Mouse (Mus musculus) layer of hippocampus, postnatal 36 days (tissue): ENCODE data around the gene Gm37240. TPM values are rescaled to one million over a fixed set of nuclear protein-coding genes. Genes with fewer than 3 reads are reported as not detected.
A peak's percentile ranks its signal among the peaks of the same experiment; 100 is the strongest.

Experiments used
- DNase-seq, 2 experiments: peaks; one replicate each; pipeline ENCODE4 v3.0.0; 2022
- total RNA-seq, 2 experiments: library from RNA; stranded (reverse); gene quantifications; 2 replicates each; pipeline ENCODE4 v1.2.3; 2021

The Gm37240 gene
- total RNA-seq, 2 experiments from 2014 or later = not detected

DNA sequence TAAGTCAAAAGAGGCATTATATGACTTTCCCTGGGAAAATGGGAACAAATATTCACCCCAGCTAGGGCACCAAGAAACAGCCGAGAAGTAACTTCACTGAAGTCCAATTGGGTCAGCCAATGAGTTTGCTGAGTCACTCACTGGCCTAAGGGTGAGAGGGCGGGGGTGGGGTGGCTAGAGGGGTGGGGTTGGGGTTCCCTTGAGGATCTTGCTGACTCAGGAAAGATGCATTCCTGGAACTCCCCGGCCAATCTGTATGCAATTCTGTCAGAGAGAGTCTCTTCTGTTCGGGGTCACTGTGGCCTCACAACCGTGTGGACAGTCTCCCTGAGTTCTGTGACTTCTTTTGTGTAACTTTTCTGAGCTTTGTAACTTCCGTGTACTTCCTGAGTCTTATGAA, 635.7 kb downstream of the Gm37240 start:
- no peak for DNase-seq

DNA sequence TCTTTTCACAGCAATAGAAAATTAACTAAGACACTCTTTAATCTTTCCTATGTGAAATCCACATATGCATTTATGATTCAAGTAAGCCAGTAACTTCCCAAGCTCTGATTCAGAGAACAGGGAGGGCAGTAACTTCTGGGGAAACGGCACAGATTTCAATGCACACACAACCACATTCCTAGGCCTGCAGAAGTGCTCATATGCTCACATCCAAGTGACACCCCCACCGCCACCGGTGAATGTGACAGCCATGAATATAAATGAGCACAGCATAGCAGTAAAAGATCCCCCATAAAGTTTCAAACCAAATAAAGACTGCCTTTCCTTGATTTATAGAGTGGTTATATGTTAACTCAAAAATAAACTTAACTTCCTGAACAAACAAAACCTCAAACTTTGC, 641.2 kb downstream of the Gm37240 start:
- DNase-seq = no peak

DNA sequence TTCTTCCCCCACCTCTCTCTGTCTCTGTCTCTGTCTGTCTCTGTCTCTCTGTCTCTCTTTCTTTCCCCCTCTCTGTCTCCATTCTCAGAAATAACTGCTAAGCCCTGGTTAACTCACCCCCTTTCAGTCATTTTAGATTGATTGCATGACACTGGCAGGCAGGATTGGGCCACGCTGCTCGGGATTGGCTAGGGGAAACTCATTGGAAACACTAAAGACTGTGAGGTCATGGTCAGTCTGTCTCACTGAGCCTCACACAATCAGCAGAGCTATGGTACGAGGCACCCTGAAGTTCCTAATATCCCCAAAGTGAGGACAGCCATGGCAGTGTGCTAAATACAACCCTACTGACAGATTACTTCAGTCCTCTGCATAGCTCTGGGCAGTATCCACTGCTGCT, 650.8 kb downstream of the Gm37240 start:
- DNase-seq = no peak

DNA sequence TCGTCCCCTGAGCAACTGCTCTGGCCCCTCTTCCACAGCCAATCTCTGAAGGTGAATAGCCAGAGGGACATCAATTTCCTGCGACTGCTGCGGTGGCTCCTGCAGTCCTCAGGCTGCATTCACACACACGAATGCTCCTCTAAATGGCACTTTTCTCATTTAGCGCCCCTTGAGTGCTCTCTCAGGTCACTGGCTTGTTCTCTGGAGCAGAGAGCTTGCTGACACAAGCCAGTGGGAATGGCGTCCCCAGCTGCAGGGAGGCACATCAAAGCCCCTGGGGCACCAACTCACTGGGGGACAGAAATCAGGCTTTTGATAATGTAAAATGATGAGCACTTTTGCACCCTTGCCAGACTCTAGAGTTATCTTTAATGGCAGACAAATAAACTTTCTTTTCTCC, 654.5 kb downstream of the Gm37240 start:
- no peak for DNase-seq

DNA sequence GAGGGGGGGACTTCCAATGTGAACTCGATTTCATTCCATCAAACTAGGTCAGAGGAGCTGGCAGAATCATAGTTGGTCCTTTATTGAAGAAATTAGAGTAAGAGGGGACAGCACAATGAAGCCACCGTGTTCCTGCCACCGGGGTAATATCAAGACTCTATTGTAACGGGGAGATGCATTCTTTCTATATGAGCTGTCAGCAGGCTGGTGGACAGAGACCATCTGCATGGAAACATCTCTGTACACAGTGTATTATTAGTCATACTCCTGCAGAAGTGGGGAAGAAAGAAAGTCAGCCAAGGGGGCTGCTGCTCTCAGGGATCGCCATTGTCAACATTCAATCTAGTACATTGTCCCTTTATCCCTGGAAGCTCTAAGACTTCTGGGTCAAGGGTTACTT, 665.3 kb downstream of the Gm37240 start:
- no peak for DNase-seq

DNA sequence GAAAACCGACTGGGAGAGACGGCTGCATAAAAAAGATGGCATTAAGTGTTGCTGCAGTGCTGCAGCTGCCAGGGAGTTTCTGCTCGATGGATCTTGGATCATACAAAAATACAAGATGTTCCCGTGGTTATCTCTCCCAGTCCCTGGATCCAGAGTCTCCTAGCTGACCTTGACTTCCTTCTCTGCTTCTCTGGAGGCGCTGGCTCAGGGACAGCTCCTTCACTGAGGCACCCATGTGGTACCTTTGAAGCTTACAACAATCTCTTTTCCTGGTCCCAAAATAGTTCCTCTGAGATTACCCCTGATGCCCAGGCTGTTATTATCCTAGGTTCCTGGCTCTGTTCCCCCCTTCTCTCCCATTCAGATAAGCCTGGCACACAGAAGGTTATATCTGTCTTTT, 672.4 kb downstream of the Gm37240 start:
- DNase-seq = no peak

DNA sequence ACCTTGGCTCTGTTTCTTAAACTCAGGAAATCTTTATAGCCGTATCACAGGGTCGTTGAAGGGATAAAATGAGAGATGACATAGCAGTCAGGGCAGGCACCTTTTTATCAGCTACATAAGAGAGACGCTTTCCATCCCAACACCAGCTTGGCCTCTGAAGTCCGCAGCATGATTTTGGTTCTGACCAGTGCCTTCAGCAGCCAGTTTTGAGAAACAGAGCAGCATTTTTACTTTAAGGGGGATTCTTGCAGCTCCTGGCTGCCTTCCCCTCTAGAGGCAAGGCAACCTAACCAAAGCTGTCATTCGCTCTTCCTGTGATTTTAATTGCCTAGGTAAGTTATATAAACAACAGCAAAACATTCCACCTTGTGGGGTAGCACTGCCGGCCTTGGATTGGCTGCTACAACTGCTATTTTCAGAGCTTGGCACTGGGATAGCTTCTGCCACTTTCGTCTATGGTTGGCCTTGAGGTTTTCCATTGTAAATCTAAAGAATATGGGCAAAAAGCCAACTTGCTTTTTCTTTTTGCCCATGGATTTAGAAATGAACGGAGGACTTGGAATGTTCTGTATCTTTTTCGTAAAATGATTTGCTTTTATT, 674.5 kb downstream of the Gm37240 start:
- DNase-seq = no peak

DNA sequence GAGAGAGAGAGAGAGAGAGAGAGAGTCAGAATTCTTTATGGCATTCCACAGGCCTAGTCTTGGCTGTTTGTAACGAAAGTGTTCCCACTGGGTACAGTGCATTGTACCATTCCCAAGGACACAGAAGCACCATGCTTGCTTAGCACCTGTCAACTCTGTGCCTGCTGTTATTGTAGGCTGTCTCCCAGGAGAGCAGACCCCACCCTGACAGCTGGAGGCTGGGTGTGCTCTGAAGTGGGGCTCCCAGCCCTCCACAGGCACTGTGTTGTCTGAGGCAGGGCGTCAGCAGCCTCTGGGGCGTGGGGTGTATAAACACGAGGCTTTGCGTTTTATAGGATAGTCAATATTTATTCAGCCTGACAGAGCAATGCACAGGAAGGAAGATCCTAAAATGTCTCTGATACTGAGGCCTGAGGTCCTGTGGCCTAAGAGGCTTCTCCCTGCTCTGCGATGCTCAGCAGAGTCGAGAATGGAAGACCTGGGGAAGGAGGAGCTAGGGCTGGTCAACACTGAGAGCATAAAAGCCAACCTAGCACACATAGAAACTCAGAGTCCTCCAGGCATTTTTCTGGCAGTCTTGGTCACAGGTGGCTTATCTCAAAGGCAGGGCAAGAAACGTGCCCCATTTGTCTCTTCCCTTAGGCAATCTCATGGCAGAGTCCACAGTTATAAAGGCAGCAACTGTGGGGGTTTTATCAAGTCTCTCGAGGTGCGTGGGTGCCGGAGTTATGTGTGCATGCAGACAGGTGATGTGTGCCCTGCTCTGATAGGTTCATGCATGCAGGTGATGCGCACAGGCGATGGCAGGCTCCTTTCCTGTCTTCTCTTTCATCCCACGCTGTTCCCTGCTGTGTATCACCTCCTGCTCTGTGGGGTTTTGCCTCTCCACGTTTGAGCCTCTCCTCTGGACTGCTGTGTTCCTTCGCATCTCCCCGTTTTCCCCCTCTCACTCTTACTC, 677.2 kb downstream of the Gm37240 start:
- no peak for DNase-seq

DNA sequence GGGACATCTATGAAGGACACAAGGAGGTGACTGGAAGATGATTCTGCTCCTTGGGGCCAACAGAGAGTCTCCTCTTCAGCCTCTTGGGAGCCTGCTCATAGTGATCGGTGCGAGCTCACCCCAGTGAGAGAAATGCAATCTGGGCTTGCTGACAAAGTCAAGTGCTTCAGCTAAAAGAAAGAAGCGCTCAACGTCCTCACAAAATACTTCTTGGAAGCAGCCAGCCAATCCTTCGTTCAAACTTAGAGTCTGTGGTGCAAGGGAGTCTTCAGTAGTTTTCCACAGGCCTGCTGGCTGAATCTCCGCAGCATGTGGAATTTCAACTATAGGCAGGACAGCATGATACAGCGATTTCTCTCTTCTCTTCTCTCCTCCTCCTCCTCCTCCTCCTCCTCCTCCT, 680.8 kb downstream of the Gm37240 start:
- no peak for DNase-seq

DNA sequence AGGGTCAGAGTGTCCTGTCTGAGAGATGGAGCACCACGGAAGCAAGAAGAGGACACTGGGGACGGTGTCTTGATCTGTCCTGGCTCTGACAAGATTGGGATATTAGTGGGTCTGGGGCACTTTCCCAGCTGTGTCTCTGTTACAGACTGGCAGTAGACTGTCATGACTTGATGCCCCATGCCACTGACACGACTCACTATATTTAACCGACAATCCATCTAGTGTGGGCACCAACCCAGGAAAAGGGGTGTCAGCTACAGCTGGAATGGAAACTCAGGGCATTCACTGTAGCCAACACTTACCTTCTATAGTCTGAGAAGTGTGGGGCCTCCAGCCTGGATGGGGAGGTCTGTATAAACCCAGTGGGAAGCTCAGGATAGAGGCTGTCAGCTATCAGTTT, 681.4 kb downstream of the Gm37240 start:
- no peak for DNase-seq

DNA sequence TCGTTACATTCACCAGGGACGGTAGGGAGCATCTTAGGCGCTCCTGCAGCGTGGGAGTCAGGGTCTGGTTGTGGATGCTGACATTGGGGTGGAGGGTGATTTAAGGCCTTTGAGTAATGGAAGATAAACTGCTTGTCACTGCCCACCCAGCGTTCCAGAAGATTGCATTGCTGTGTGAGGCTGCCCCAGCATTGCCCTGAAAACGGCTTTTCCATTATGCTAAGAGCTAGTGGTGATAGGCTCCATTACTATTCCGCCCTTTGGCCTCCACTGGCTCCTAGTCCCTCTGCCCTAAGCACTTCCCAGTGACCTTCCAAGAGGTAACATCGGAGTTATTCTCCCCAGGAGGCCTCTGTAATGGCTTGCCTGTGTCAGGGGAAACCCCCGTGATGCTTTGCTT, 683.7 kb downstream of the Gm37240 start:
- no peak for DNase-seq

DNA sequence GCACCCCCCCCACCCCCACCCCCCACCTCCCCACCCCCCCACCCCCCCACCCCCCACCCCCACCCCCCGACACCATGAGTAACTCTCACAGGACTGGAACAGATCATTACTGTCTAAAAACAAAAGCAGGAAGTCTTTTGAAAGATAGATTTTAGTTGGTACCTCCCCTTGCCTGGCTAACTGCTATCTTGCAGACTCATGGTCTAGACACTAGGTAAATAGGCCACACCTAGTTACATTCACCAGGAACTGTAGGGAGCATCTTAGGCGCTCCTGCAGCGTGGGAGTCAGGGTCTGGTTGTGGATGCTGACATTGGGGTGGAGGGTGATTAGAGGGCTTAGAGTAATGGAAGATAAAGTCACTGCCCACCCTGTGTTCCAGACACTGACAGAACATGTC, 684.6 kb downstream of the Gm37240 start:
- DNase-seq = no peak

DNA sequence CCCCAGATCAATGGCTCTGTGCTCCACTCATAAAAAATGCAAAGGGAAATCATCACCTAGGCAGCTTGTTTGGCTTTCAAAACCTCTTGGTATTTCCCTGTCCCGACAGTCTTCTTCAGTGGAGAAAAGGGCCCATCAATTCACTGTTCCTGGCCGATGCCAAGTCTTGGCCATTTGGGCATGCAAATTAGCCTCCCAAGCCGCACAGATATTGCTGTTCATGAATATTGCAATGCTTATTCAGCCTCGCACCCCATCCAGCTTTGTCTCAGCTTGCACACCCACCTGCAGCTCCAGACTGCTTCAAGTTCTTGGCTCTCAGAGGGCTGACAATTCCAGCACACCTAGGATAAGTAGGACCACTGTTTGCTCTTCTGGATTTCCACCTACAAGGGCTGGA, 685.5 kb downstream of the Gm37240 start:
- no peak for DNase-seq

DNA sequence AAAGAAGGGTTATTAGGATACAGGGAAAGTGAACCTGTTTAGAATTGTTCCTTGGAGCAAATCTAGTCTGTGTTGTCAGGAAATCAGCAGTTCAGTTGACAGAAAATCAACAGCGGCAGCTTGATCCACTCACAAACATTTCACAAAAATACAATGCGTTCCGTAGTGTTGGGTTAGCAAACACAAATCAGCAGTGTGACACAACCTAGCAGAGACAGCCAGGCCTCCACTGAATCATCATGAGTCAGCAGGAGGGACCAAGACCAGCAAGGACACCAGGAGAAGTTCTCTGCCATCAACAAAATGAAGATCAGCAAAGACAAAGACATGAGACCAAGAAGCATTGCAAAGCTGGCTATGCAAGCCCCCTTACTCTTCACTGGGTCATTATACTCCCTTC, 688.8 kb downstream of the Gm37240 start:
- DNase-seq = no peak

DNA sequence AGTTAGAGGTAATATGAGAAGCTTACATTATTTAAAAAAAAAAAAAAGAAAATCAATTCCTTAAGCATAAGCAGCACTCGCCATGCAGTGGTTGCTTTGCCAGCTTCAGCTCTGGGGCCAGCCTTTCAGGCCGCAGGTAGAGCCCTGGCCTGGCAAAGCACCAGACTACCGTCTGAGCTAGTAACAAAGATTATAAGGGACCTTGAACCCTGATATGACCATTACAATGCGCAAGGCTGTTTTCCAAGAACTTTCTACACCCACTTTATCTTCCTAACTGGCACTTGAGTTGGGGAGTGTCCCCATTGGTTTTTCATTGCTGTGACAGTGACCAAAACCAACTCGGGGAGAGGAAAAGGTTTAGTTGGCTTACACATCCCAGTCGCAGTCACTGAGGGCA, 690.2 kb downstream of the Gm37240 start:
- no peak for DNase-seq

DNA sequence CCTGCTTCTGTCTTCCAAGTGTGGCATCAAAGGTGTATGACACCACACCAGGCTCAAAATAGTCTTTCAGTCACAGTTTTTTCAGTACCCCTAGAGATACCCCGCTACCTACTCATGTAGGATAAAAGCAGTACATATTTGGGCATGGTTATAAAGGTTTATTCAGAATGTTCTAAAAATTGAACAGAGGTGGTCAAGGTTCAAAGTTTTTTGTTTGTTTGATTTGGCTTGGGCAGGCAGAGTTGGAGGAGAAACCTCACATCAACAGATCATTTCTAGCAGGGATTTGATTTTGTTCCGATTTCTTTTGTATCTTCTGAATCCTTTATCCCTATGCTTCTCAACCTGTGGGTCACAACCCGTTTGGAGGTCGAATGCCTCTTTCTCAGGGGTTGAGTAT, 690.7 kb downstream of the Gm37240 start:
- no peak for DNase-seq

DNA sequence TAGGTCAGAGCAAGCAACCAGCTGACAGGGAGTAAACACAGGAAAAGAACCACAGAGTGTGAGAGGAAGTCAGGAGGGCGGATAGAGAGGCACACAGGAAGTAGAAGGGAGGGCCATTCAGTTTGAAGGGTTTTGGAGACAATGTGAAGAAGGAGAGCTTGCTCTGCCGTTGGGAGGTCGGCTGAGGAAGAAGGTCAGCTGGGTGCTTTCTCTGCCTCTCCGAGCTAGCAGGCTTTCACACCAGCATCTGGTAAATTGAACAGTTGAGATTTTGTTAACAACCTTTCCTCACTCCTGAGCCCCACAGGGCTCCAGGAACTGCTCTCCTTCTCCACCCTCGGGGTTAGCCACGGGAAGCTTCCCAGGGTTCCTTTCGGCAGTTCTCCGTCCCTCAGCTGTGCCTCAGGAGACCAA, 692.2 kb downstream of the Gm37240 start:
- DNase-seq = no peak

DNA sequence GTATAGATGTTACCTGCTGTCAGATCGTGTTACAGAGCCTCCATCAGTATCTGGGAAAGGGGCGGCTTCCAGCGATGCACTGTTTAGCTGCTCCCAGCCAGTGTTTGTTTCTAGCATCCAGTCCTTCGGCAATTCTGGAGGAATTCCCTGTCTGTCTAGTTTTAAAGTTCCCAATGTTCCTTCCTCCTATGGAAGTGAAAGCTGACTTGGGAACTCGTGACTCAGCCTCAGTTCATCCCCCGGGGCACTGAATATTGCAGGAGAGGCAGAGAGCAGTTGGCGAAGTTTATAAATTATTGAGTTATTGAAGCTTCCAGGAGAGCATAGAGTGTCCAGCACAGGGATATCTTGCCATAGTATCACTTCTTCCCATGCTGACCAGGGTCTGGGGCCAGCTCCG, 697.5 kb downstream of the Gm37240 start:
- no peak for DNase-seq

DNA sequence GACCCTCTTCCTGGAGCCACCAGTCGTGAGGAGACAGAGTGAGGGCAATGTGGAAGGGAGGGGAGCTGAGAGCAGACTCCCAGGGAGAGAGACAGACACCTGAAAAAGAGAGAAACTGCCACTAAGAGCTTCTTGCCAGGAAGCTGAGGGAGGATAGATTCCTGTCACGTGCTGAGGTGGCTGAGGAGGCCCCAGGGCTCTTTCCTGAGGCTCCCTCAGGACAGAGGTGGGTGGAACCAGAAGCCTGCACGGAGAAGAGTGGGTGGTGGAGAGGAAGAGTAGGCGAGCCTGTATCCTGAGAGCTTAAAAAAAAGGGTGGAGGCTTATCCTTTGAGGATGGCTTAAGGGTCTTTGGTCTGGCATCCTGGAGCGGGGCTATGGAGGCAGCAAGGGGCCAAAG, 699.0 kb downstream of the Gm37240 start:
- no peak for DNase-seq

DNA sequence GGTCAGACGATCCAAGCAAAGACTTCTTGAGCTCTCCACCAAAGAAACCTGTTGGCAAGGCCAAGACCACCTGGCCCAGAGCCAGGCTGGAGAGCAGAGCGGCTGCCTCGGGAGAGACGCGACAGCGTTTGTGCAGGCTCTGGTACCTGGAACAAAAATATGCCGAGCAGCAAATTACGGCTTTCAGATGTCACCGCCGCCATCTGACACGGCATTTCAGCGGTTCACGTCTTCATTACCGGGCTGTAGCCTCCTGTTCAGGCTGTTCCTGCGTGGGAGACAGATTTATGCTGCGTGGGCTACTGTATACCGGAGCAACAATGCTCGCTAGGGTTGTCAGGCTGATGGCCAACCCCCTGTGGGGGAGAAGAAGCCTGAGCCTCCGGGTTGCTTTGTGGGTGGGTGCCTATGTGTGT, 700.6 kb downstream of the Gm37240 start:
- peak; percentile 67 to 79 for DNase-seq

DNA sequence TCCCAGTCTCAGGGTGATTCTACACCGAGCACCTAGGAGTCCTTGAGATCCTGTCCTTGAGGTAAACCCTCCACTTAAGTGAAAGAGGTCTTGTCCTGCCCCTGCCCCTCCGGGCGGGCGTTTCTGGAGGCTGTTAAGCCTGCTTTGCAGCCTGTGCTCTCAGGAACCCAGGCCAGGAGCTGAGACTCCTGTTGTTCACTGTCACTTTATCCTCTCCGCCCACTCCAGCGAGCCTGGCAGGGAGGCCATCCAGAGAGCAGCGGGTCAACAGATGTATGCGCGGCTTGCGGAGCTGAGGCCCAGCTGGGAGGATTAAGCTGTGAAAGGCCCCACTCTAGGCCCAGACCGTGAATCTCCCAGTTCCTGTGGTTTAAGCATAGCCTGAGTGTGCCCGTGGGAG, 701.5 kb downstream of the Gm37240 start:
- no peak for DNase-seq

DNA sequence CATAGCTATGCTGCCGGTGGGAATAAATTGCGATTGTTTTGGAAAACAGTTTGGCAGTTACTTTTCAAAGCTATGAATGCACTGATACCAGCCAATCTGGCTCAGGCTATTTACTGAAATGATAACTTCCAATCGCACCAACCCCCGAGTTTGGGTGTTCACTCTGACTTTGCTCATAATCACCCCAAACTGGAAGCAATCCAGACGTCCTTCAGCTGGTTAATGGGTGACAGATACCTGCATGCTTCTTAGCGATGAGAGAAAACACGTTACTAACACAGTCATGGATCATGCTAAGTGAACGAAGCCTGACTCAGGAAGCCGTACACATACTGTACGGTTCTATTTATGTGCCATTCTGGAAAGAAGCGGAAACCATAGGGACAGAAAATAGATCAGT, 702.4 kb downstream of the Gm37240 start:
- DNase-seq = no peak

DNA sequence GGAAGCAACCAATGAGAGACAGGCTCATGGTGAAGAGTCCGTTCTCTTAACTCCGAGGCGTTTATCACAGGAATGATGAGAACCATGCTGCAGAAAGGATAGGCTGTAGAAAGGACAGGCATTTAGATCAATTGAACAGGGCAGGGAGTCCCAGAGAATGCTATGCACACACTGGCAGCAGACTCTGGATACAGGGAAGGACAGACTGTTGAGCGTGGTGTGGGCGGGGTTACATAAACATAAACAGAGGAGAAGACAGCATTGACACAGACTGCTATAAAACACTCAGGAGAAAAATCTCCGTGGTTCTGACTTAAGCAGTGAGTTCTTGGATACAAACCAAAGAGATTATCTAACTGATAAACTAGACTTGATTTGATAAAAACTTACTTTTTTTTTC, 703.2 kb downstream of the Gm37240 start:
- DNase-seq = peak in 1 of 2 experiments; percentile 35

DNA sequence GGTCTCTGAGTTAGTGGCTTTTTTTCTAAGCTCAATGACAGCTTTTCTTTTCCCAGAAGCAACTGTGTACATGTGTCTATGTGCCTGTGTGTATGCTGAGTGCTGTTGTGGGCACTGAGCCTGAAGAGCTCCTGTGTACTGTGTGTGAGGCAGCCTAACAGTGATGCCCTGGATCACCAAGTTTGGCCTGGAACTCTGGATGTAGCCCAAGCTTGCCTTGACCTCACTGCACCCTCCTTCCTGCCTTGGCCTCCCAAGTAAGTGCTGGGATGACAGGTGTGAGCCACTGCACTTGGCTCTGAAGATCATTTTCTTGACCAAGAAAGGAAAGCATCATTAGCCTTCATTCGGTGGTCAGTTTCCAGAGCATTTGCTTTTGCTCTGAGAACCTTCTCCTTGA, 710.6 kb downstream of the Gm37240 start:
- DNase-seq = no peak
